Mouse (Mus musculus) forebrain, postnatal 0 days (tissue): ENCODE measurements around the gene Cdh24. TPM values are rescaled to one million over a fixed set of nuclear protein-coding genes. Genes with fewer than 3 reads are reported as not detected.
A peak's percentile ranks its signal among the peaks of the same experiment; 100 is the strongest.

Experiments used
- ATAC-seq: fragments of 200-750 bp; cut with Nextera tagmentation; 2 replicates; pipeline ENCODE4 v1.8.0; 2017; ENCODE audit warnings: mild to moderate bottlenecking, moderate library complexity
- DNase-seq: peaks from one replicate; pipeline ENCODE4 v3.0.0-alpha.2; 2015
- H3K27ac ChIP-seq: fragments of 300-500 bp; sonication (generic); 2 replicates; pipeline ENCODE4 v1.5.1; 2014; ENCODE audit warnings: low read depth, mild to moderate bottlenecking, antibody characterized with exemption, low read length, moderate library complexity, mixed read lengths
- H3K27me3 ChIP-seq: fragments of 300-500 bp; sonication (generic); 2 replicates; pipeline ENCODE4 v1.6.1; 2014; ENCODE audit warnings: mild to moderate bottlenecking, low read length, mixed read lengths; ENCODE audit not compliant: insufficient read depth
- H3K36me3 ChIP-seq: fragments of 300-500 bp; sonication (generic); 2 replicates; pipeline ENCODE4 v1.6.1; 2014; ENCODE audit warnings: mild to moderate bottlenecking, moderate library complexity; ENCODE audit not compliant: insufficient read depth
- H3K4me1 ChIP-seq: fragments of 300-500 bp; sonication (generic); 2 replicates; pipeline ENCODE4 v1.6.1; 2014; ENCODE audit warnings: antibody characterized with exemption; ENCODE audit not compliant: insufficient read depth
- H3K4me2 ChIP-seq: fragments of 300-500 bp; sonication (generic); 2 replicates; pipeline ENCODE4 v1.6.1; 2014; ENCODE audit warnings: low read depth, mild to moderate bottlenecking, moderate library complexity
- H3K4me3 ChIP-seq: fragments of 300-500 bp; sonication (generic); 2 replicates; pipeline ENCODE4 v1.5.1; 2014; ENCODE audit warnings: low read depth, low read length, mixed read lengths
- H3K9ac ChIP-seq: fragments of 300-500 bp; sonication (generic); 2 replicates; pipeline ENCODE4 v1.6.1; 2014; ENCODE audit warnings: mild to moderate bottlenecking
- H3K9me3 ChIP-seq: fragments of 300-500 bp; sonication (generic); 2 replicates; pipeline ENCODE4 v1.6.1; 2016; ENCODE audit warnings: low read length
- CTCF ChIP-seq: sonication (generic); IDR thresholded peaks from 2 replicates; pipeline ENCODE4 v1.5.1; 2016; ENCODE audit warnings: antibody characterized with exemption, control low read depth, low read depth
- WGBS: fragments of 180-500 bp; shearing (Covaris S2); extraction: QIAGEN DNeasy Blood & Tissue Kit; methylation state at CpG from one replicate; pipeline ENCODE4 v1.1.7; 2014; 5-methylcytosine and 5-hydroxymethylcytosine counted together
- polyA plus RNA-seq: library from polyadenylated mRNA; unstranded; fragments of >200 nt; fragmentation: Nextera tagmentation; extraction: Ambion mirVana; gene quantifications from 2 replicates; pipeline ENCODE4 v1.2.1, GENCODE M21; 2015
- total RNA-seq: library from RNA; depleted of rRNA; stranded (reverse); fragments of >200 nt; gene quantifications from 2 replicates; pipeline ENCODE4 v1.2.3, GENCODE M21; 2014

Gene Cdh24
- total and polyA plus RNA-seq, 2 experiments from 2014 or later = 4.6 to 21.7 TPM

GRCm38 (mm10) chr14:54643011-54643410 lies 1.8 kb upstream of the Cdh24 start:
- WGBS = 82% methylated on average over 2 of the region's 2 CpGs
- DNase-seq (peak; percentile 30), ATAC-seq (no peak)
- Histone ChIP-seq H3K4me1 (peaks cover 4% of the 10 kb centered on the region; the same call in 1 of the 2 replicates), H3K9ac (no peak overlapping the region), H3K9me3 (no peaks in the 10 kb centered on the region), H3K4me2 (no peak overlapping the region), H3K27me3 (no peaks in the 10 kb centered on the region), H3K27ac (no peak overlapping the region), H3K36me3 (peaks cover 58% of the 10 kb centered on the region), H3K4me3 (no peak overlapping the region)
- no peak for TF ChIP-seq CTCF

DNA sequence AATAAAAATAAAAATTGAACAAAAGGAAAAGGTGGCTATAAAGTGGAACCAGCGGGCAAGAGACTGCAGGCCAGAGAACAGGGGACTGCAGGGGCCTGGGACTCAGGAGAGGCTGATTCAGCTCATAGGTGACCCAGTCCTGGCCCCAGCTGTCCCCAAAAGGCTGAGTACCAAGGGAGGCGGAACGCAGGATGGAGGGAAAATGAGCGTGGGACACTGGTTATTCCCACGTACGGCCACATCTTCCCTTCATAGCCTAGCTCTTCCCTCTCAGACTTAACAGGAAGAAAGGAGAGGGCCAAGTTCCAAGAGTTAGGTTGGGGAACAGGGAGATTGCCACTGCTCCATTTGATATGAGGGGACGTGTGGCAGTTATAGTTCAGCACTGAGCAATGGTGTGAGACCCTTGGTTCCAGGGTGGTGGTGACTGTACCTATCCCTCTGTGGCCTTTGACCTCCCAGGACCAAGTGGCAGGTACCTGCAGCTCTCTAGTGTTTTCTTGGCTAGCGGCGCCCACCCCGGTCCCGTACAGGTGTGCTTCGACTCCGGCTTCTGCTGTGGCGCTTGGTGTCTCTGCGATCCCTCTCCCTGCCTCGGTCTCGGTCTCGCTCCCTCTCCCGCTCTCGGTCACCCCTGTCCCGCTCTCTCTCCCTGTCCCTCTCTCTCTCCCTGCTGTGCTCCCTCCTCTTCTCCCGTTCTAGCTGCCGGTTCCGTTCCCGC lies 1.2 kb upstream of the Cdh24 start:
- H3K36me3 ChIP-seq = peaks cover 57% of the 10 kb centered on the region

DNA sequence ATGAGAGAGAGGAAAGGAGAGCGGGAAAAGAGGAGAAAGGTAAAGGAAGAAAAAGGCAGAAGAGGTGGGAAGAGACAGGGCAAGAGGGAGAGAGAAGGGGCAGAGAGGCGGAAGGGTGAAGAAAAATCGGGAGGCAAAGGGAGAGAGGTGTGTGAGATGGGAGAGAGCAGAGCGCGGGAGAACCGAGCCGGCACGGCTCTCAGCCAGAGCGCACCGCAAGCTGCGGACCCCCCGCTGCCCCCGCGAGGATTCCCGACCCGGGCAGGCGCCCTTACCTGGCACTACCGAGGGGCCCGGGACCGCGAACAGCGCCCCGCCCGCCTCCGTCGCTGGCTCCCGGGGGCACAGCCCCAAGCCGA lies 239 bp downstream of the Cdh24 start, which contains the start of gene Gm17606:
TSS of gene Gm17606 (plus strand) at position 7 of the 359 bp plus-strand sequence.
- DNase-seq = no peak

More for the DNA sequence above, 1.2 kb upstream of the Cdh24 start:
- no peak for TF ChIP-seq CTCF
- WGBS = 77% methylated on average over 25 of the region's 25 CpGs
- H3K4me2 ChIP-seq = no peak overlapping the region
- DNase-seq = peak; percentile 43
- no peaks in the 10 kb centered on the region for H3K9me3 ChIP-seq
- H3K4me1 ChIP-seq = peaks cover 4% of the 10 kb centered on the region; the same call in 1 of the 2 replicates
- H3K27me3 ChIP-seq = no peaks in the 10 kb centered on the region
- H3K27ac ChIP-seq = no peak overlapping the region; the same call in 1 of the 2 replicates
- H3K9ac ChIP-seq = no peak overlapping the region
- H3K4me3 ChIP-seq = no peak overlapping the region
- no peak for ATAC-seq

GRCm38 (mm10) chr14:54640121-54640520 lies 1.0 kb downstream of the Cdh24 start:
- Histone ChIP-seq H3K4me2 (peak overlapping the region; percentile 93), H3K4me1 (peaks cover 4% of the 10 kb centered on the region; the same call in 1 of the 2 replicates), H3K9ac (peak overlapping the region; percentile 31), H3K27me3 (no peaks in the 10 kb centered on the region), H3K27ac (no peak overlapping the region), H3K36me3 (peaks cover 40% of the 10 kb centered on the region), H3K9me3 (no peaks in the 10 kb centered on the region), H3K4me3 (peak overlapping the region; percentile 66; the same call in 1 of the 2 replicates)
- TF ChIP-seq CTCF = no peak
- ATAC-seq (no peak), DNase-seq (peak; percentile 18)
- 13% methylated on average over 4 of the region's 4 CpGs for WGBS

More for the DNA sequence above, 239 bp downstream of the Cdh24 start, which contains the start of gene Gm17606:
- Histone ChIP-seq H3K4me2 (peak within 1 kb of the TSS; percentile 93), H3K4me1 (peaks cover 4% of the 10 kb centered on the region; the same call in 1 of the 2 replicates), H3K9ac (peak within 1 kb of the TSS; percentile 84), H3K27ac (peak within 1 kb of the TSS; percentile 85), H3K36me3 (peaks cover 48% of the 10 kb centered on the region), H3K27me3 (no peaks in the 10 kb centered on the region), H3K9me3 (no peaks in the 10 kb centered on the region), H3K4me3 (peak within 1 kb of the TSS; percentile 66)
- 7% methylated on average over 28 of the region's 28 CpGs for WGBS
- TF ChIP-seq CTCF = no peak
- peak; percentile 34 for ATAC-seq

- H3K27ac ChIP-seq = no peak overlapping the region
- H3K9me3 ChIP-seq = no peaks in the 10 kb centered on the region
- H3K4me3 ChIP-seq = no peak overlapping the region
- peaks cover 4% of the 10 kb centered on the region; the same call in 1 of the 2 replicates for H3K4me1 ChIP-seq
- 69% methylated on average over 5 of the region's 5 CpGs for WGBS
- no peak overlapping the region for H3K9ac ChIP-seq
- H3K27me3 ChIP-seq = no peaks in the 10 kb centered on the region
- peak; percentile 36 for DNase-seq
- H3K4me2 ChIP-seq = no peak overlapping the region
- H3K36me3 ChIP-seq = peaks cover 26% of the 10 kb centered on the region
- peak; percentile 57 for TF ChIP-seq CTCF
- no peak for ATAC-seq
Measured at GRCm38 (mm10) chr14:54638210-54638609, 3.0 kb downstream of the Cdh24 start.

- WGBS = 51% methylated on average over 8 of the region's 8 CpGs
- H3K4me1 ChIP-seq = peaks cover 4% of the 10 kb centered on the region; the same call in 1 of the 2 replicates
- H3K36me3 ChIP-seq = peaks cover 26% of the 10 kb centered on the region
- ATAC-seq = no peak
- DNase-seq = peak; percentile 49
- no peak overlapping the region for H3K4me2 ChIP-seq
- peak; percentile 91 for TF ChIP-seq CTCF
- no peaks in the 10 kb centered on the region for H3K9me3 ChIP-seq
- no peak overlapping the region for H3K27ac ChIP-seq
- H3K27me3 ChIP-seq = no peaks in the 10 kb centered on the region
- H3K4me3 ChIP-seq = no peak overlapping the region
- H3K9ac ChIP-seq = no peak overlapping the region
Measured at GRCm38 (mm10) chr14:54636954-54637353, 4.2 kb downstream of the Cdh24 start.

DNA sequence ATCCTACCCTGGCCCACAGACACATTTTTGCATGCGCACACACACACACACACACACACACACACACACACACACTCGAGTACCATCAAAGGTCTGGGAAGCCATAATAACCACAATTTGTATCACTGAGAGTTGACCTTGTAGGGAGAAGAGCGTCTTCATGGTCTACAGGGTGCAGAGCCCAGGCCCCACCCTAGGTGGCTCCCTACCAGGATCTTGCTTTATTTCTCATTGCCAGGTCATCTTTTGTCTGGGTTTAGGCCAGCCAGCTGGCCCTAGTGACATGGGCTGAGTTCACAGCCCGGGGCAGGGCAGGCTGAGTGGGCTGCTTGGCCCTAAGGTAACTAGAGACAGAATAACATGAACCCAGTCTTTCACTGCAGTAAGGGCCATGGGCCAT lies 7.0 kb downstream of the Cdh24 start:
- no peak overlapping the region for H3K27ac ChIP-seq
- H3K36me3 ChIP-seq = peaks cover 44% of the 10 kb centered on the region
- H3K27me3 ChIP-seq = no peaks in the 10 kb centered on the region
- no peaks in the 10 kb centered on the region for H3K4me1 ChIP-seq
- H3K4me2 ChIP-seq = no peak overlapping the region
- TF ChIP-seq CTCF = 0 out of 2 replicates have a peak, but pooled peaks have one; percentile 29
- no peaks in the 10 kb centered on the region for H3K9me3 ChIP-seq
- ATAC-seq = no peak
- H3K4me3 ChIP-seq = no peak overlapping the region
- DNase-seq = no peak
- H3K9ac ChIP-seq = no peak overlapping the region
- WGBS = 85% methylated on average over 4 of the region's 4 CpGs
